11 mouse cellular contexts compared by ENCODE assay signal in genomic region chr4:149641400-149641799, GRCm38 (mm10).
"Had no signal": no experiment of that assay in that cellular context is flagged by ENCODE, and none has a peak within 500 bp of the region (broad histone marks: within the 10 kb centered on the region; RNA-seq: fewer than 3 reads in every experiment).

No protein-coding gene starts in this region.

- ATAC-seq: inflammation-experienced regulatory T-cells, adult 6 months; midbrain, embryonic 15.5 days had no signal

- H3K4me1 ChIP-seq: limb, embryonic 13.5 days; midbrain, embryonic 15.5 days; neural tube, embryonic 12.5 days had no signal

- H3K27ac ChIP-seq: limb, embryonic 13.5 days; liver, embryonic 14.5 days; midbrain, embryonic 15.5 days; neural tube, embryonic 12.5 days; stomach, postnatal 0 days had no signal

- H3K9me3 ChIP-seq: limb, embryonic 13.5 days; midbrain, embryonic 15.5 days; neural tube, embryonic 12.5 days had no signal

- H3K9ac ChIP-seq: limb, embryonic 13.5 days; liver, embryonic 14.5 days; midbrain, embryonic 15.5 days; neural tube, embryonic 12.5 days had no signal

- DNase-seq: kidney, adult 9 months; left cerebral cortex, postnatal 4 days; lung, adult 18-20 months; thymus, postnatal 4 days had no signal

- H3K27me3 ChIP-seq: limb, embryonic 13.5 days; midbrain, embryonic 15.5 days; neural tube, embryonic 12.5 days had no signal

- H3K4me2 ChIP-seq: limb, embryonic 13.5 days; midbrain, embryonic 11.5 days; midbrain, embryonic 15.5 days; neural tube, embryonic 12.5 days had no signal

- H3K4me3 ChIP-seq: limb, embryonic 13.5 days; midbrain, embryonic 15.5 days; neural tube, embryonic 12.5 days had no signal
